Mouse (Mus musculus) cortical plate, adult 2 months (tissue): ENCODE data around the gene Rnaseh2b.

Experiments used
- CTCF ChIP-seq: fragments of 200-500 bp; IDR thresholded peaks from 2 replicates; pipeline ENCODE4 v1.5.1; 2011; ENCODE audit warnings: mild to moderate bottlenecking, control low read depth, low read length; ENCODE audit not compliant: insufficient read depth; ENCODE audit errors: extremely low read depth
- POLR2A ChIP-seq: fragments of 200-500 bp; IDR thresholded peaks from 2 replicates; pipeline ENCODE4 v1.6.1; 2011; ENCODE audit warnings: mild to moderate bottlenecking, low read length, control low read depth; ENCODE audit not compliant: insufficient read depth; ENCODE audit errors: extremely low read depth

DNA sequence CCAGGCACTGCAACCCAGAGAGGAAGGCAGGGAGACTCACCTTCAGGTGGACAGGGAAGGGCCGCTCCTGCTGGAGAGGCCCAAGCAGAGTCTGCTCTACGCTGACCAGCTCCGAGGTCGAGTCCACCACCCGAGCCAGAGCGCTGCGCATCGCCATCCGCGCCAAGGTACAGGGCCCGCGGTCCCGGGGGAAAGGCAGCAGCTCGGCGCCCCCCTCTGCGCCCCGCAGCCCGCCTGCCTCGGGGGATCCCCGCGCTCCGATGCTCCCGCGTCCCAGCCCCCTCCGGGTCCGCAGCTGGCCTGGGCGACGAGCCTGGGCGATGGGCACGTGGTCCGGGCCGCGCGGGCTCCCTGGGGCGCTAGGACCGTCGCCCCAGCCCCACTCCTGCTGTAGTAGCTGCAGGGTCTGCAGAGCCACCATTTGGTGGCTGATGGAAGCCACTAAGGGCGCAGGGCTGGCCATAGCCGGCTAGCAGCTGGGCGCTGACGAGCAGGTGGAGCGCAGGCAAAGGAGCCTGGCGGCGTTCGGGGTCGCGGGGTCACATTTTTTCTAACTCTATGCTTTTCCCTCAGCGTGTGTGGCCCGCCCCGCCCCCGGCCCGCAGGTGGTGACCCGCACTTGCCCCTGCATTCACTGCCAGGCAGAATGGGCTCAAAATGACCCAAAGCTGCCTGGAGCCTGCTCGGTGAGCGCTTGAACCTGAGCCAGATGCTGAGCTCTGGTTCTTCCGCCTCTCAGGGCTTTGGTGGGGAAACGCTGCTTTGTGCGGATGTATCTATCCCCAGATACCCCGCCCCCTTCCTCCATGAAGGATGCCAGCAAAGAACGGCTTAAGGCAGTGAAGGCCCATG, at the start of gene Rnaseh2b, which contains the start of gene Dleu7:
- TF ChIP-seq POLR2A (no peak), CTCF (no peak)
